Mouse (Mus musculus) 416B (cell line): Measurements from ENCODE around the gene Map3k12.

Experiments used
- DNase-seq: peaks from one replicate; pipeline ENCODE4 v3.0.0; 2011; ENCODE audit warnings: low read depth

Gene Map3k12

DNA sequence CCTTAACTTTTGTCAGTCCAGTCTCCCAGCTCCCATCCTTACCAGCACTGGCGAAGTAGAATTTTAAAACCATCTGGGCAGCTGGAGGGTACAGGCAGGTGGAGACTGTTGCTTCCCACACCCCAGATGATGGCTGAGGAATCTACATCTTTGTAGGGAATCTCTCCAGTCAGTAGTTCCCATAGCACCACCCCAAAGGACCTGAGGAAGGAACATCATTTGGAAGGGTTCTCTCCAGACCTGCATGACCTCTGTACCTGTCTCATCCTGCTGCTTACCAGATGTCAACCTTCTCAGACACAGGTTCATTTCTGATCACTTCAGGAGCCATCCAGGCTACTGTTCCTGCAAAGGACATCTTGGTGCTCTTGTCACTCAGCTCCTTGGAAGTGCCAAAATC lies 13.4 kb downstream of the Map3k12 start, which contains the start of gene Gm10337:
Gene Gm10337 (plus strand): TSS at position 276 of the 400 bp plus-strand sequence.
- DNase-seq: no peak

DNA sequence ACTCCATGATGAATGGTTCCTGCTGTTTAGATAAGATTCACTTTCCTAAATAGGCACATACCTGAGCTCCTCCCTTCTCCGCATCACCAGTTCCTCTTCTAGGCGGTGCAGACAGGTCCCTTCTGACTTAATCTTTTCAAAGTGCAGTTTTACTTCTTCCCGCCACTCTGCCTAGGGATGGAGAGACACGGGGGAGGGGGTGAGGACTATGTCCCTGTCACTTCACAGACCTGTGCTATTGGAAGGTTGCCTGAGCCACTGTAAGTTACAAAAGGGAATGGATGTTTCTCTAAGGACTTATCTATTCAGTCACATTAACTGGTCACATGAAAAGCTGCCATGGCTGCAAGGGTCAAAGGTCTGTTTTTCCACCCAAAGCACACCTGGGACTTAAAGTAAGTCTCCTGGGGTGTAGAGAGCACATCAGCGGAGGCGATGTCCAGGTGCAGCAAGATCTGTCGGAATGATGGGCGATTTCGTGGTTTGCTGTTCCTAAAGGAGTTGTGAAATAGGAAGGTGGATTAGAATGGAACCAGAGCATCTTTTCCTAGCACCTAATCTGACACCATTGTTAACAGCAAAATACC lies 14.5 kb downstream of the Map3k12 start:
- no peak for DNase-seq

- no peak for DNase-seq
Measured at GRCm38 (mm10) chr15:102501084-102501814, 15.6 kb downstream of the Map3k12 start.

DNA sequence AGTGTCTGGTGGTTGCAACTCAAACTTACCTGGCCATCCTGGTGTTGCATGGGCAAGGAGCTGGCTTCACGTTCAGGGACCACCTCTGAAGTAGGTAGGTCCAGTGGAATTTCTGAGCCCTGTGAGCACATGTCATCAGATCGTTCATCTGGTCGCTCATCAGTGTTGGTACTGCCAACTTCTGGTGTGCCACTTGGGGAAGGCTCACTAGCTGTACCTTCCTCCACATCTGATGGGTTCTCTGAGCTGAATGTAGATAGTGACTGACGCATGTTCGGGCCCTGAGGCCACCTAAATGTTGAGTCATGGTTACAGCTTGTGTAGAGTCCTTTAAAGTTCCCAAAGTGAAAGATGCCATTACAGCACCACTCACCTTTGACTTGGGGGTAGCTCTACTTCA lies 16.4 kb downstream of the Map3k12 start:
- no peak for DNase-seq

GRCm38 (mm10) chr15:102499851-102500250 lies 17.0 kb downstream of the Map3k12 start:
- DNase-seq: no peak

DNA sequence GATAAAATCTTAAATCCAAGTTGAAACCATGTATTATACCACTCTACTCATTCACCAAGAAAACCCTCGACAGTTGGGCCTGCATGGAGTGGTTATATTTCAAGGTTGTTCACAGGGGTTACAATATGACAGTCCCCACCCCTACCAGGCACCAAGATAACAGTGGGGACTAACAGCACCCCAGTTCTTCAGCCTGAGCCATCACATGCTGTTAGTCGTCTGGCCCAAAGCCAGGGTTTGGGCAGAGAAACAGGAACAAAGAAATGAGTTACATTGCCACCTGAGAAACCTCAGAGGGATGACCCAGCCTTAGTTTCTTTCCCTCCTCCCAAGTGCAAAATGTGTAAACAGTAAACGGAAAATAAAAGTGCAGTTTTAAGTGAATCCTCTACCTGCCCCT lies 17.5 kb downstream of the Map3k12 start:
- DNase-seq: peak; percentile 40

DNA sequence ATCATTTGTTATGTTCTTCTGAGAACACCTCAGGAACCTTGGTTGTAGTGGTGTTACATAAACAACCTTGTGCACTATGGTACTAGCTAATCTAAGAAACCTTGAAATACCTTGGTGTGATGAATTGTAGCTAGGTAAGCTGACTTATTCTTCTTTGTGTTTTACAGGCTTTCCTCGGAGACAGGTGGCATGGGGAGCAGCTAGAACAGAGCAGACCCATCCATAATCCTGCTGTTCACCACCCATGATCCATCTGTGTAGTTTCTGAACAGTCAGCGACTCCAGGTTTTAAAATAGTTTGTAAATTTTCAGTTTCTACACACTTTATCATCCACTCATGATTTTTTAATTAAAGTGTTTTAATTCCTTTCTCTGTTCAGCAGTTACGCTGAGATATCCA lies 18.5 kb downstream of the Map3k12 start:
- DNase-seq: no peak

- no peak for DNase-seq
Measured at GRCm38 (mm10) chr15:102487664-102488063, 29.2 kb downstream of the Map3k12 start.

GRCm38 (mm10) chr15:102485853-102486252 lies 31.0 kb downstream of the Map3k12 start:
- DNase-seq: no peak

- DNase-seq: no peak
Measured at GRCm38 (mm10) chr15:102483136-102483535, 33.7 kb downstream of the Map3k12 start.

DNA sequence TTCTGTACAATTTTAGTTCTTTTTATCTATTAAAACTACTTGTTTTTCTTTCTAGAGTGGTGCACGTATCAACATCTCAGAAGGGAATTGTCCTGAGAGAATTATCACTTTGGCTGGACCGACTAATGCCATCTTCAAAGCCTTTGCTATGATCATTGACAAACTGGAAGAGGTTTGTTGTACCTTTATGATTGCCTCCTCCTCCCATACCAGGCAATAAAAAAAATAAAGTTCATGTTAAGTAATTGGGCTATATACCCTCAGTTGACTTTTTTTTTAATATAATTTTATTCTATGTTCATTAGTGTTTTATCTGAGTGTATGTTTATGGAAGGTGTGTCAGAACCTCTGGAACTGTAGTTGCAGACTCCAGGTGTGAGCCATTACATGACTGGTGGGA lies 42.3 kb downstream of the Map3k12 start:
- DNase-seq: no peak

GRCm38 (mm10) chr15:102473246-102473645 lies 43.6 kb downstream of the Map3k12 start:
- DNase-seq: no peak

- peak; percentile 31 for DNase-seq
Measured at GRCm38 (mm10) chr15:102471727-102472126, 45.1 kb downstream of the Map3k12 start.

DNA sequence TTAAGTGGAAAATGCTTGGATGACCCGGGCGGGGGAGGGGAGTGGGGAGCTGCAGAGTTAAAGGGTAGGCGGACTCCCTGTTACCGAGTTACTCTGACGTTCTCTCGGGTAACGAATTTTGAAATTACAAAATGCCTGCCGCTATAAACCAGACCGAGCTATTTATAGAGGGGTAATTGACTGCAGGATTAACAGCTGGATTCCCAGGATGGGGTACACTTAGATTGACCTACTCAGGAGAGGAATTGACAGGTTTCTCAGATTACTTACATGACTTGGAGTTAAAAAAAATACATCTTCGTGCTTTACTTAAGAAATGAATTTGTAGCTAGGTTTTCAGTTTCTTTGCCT lies 45.6 kb downstream of the Map3k12 start:
- no peak for DNase-seq

GRCm38 (mm10) chr15:102470605-102471294 lies 46.1 kb downstream of the Map3k12 start:
- peak; percentile 84 for DNase-seq

DNA sequence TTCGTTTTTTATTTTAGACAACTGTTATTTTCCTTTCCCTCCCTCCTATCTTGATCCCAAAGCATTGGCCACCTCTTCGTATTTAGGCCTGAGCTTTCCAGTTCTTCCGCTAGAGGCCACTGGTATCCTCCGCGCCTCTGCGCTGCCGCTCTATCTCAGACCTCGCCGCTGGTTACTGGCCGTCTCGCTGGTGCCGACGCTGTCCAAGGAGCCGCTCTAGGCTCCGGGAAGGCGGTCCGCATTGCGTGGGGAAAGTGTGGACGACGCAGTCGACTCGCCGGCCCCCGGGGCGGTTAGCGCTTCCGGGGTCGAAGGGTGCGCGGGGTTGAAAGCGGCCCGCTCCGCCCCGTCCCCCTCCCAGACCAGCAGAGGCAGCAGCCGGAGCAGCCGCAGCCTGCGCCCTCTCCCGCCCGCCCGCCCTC lies 46.7 kb downstream of the Map3k12 start, which contains the start of gene Pcbp2:
Gene Pcbp2 (plus strand): TSS at position 357 of the 422 bp plus-strand sequence.
- DNase-seq: peak; percentile 98

- DNase-seq: no peak
Measured at GRCm38 (mm10) chr15:102468675-102469370, 48.0 kb downstream of the Map3k12 start.

- peak; percentile 71 for DNase-seq
Measured at GRCm38 (mm10) chr15:102463666-102464065, 53.2 kb downstream of the Map3k12 start.

GRCm38 (mm10) chr15:102461430-102462075 lies 55.3 kb downstream of the Map3k12 start:
- no peak for DNase-seq

DNA sequence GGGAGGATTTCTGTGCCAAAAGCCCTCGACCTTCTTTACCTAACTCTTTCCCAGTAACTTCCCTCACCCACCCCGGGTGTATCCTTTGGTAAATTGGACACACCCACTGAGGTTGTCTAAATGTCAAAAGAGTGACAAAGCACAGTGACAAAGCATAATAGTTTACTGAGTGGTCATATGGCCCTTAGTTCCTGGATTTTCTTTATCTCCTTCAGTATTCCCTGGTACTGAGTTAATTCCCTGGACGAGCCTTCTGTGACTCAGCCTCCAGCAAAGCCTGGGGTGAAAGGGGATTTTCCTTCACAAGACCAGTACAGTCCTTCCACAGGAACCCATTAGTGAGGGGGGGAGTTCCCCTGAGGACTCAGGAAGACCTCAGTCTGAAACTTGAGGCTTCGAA lies 55.9 kb downstream of the Map3k12 start:
- peak; percentile 79 for DNase-seq

- DNase-seq: no peak
Measured at GRCm38 (mm10) chr15:102460409-102460808, 56.5 kb downstream of the Map3k12 start.

- DNase-seq: peak; percentile 40
Measured at GRCm38 (mm10) chr15:102459847-102460246, 57.0 kb downstream of the Map3k12 start.
